ENCODE assay signal across 8 mouse cellular contexts in genomic region chr7:120835449-120836359, GRCm38 (mm10). TPM values are rescaled to one million over a fixed set of nuclear protein-coding genes. Genes with fewer than 3 reads are reported as not detected.
DNase-seq lines count a peak whose midpoint lies in the region; ATAC-seq lines count a peak whose summit lies in the region.

No protein-coding gene starts in this region.

- H3K4me1 ChIP-seq in hindbrain, embryonic 14.5 days (replicated peaks; ENCODE audit: control insufficient read depth, insufficient read depth, low read length) = no peaks in the 10 kb centered on the region

- peak overlapping the region; percentile 65 for H3K9ac ChIP-seq in hindbrain, embryonic 14.5 days

- ATAC-seq in hindbrain, embryonic 14.5 days (ENCODE audit: low FRiP score) = peak; percentile 92

- WGBS in hindbrain, embryonic 14.5 days = under 1% methylated on average over 41 of the region's 41 CpGs

- 0 out of 2 replicates have a peak, but pooled peaks cover 5% of the 10 kb centered on the region for H3K27me3 ChIP-seq in hindbrain, embryonic 14.5 days (ENCODE audit: control insufficient read depth, insufficient read depth, low read length)

- peak overlapping the region; percentile 63 for H3K4me2 ChIP-seq in hindbrain, embryonic 14.5 days (replicated peaks)

- peak overlapping the region; percentile 52 for H3K4me3 ChIP-seq in hindbrain, embryonic 14.5 days (replicated peaks; ENCODE audit: low read length)

- peak overlapping the region; percentile 91 for H3K27ac ChIP-seq in hindbrain, embryonic 14.5 days

- H3K9me3 ChIP-seq in hindbrain, embryonic 14.5 days (ENCODE audit: control insufficient read depth, low read length) = no peaks in the 10 kb centered on the region

- H3K36me3 ChIP-seq in hindbrain, embryonic 14.5 days (replicated peaks; ENCODE audit: control insufficient read depth, insufficient read depth) = no peaks in the 10 kb centered on the region

- DNase-seq in T-cell, adult 2 months (ENCODE audit: low spot score) = peak; percentile 94
- DNase-seq in cerebellum, postnatal 25 days = peak; percentile 98 to 99
- DNase-seq in frontal cortex, postnatal 25 days (ENCODE audit: low spot score in 2 of 2) = peak; percentile 99
- DNase-seq in hindbrain, embryonic 14.5 days (ENCODE audit: low spot score) = peak; percentile 100
- peak; percentile 96 to 98 for DNase-seq in layer of hippocampus, postnatal 36 days
- DNase-seq in lung, postnatal 25 days (ENCODE audit: low spot score) = peak; percentile 96
- DNase-seq in retina, adult 2 months (ENCODE audit: low read depth, low spot score) = peak; percentile 97
- peak; percentile 96 for DNase-seq in thymus, postnatal 25 days

RNA-seq across cellular contexts. Expression of gene Eef2k, which starts 6.9 kb away (rescaled TPM):
- 15.0 and 15.9 TPM in 2 replicates for polyA plus RNA-seq in hindbrain, embryonic 14.5 days (2014; fragmentation: Nextera tagmentation; extraction: Ambion mirVana)
- 10 to 100 TPM; 24.8 to 26.7 TPM for total RNA-seq in layer of hippocampus, postnatal 36 days (2021)

RNA-seq across cellular contexts. Expression of gene Gm5737, which starts 23.5 kb away (rescaled TPM):
- polyA plus RNA-seq in hindbrain, embryonic 14.5 days (2014; fragmentation: Nextera tagmentation; extraction: Ambion mirVana) = not detected in 2 replicates
- not detected for total RNA-seq in layer of hippocampus, postnatal 36 days (2021)

Comparison
In these comparisons a context has a peak if more than half of its experiments do, and no peak if none do; other contexts are left out.
1. Peak in every context shown above with its lines: DNase-seq, ATAC-seq, H3K4me3 ChIP-seq and H3K27ac ChIP-seq.